Mouse (Mus musculus) thymus, adult 2 months (tissue): ENCODE measurements around the gene 4833420G17Rik. TPM values are rescaled to one million over a fixed set of nuclear protein-coding genes. Genes with fewer than 3 reads are reported as not detected.

Experiments used
- DNase-seq: peaks from one replicate; pipeline ENCODE4 v3.0.0; 2021
- H3K27ac ChIP-seq: fragments of 200-500 bp; 2 replicates; pipeline ENCODE4 v1.5.1; 2012; ENCODE audit warnings: low read length, control low read depth; ENCODE audit not compliant: control insufficient read depth, insufficient read depth
- H3K27me3 ChIP-seq: fragments of 200-500 bp; 2 replicates; pipeline ENCODE4 v1.6.1; 2012; ENCODE audit warnings: mild to moderate bottlenecking, low read length, moderate library complexity, mixed read lengths; ENCODE audit not compliant: control insufficient read depth, insufficient read depth
- H3K36me3 ChIP-seq: fragments of 200-500 bp; 2 replicates; pipeline ENCODE4 v1.6.1; 2012; ENCODE audit warnings: mild to moderate bottlenecking, low read length, moderate library complexity; ENCODE audit not compliant: control insufficient read depth, insufficient read depth
- H3K4me1 ChIP-seq: fragments of 200-500 bp; replicated peaks from 2 replicates; pipeline ENCODE4 v1.6.1; 2012; ENCODE audit warnings: low read length; ENCODE audit not compliant: control insufficient read depth, insufficient read depth
- H3K4me3 ChIP-seq: fragments of 200-500 bp; 2 replicates; pipeline ENCODE4 v1.5.1; 2012; ENCODE audit warnings: mild to moderate bottlenecking, low read length, control low read depth, moderate library complexity; ENCODE audit not compliant: control insufficient read depth, insufficient read depth
- CTCF ChIP-seq: fragments of 200-500 bp; IDR thresholded peaks from 2 replicates; pipeline ENCODE4 v1.5.1; 2012; ENCODE audit warnings: mild to moderate bottlenecking, control low read depth, low read length, moderate library complexity, borderline replicate concordance; ENCODE audit not compliant: control insufficient read depth, poor library complexity, insufficient read depth; ENCODE audit errors: extremely low read depth
- POLR2A ChIP-seq: fragments of 200-500 bp; IDR thresholded peaks from 2 replicates; pipeline ENCODE4 v1.6.1; 2012; ENCODE audit warnings: mild to moderate bottlenecking, low read length, control low read depth, moderate library complexity; ENCODE audit not compliant: control insufficient read depth, poor library complexity, insufficient read depth; ENCODE audit errors: extremely low read depth
- WGBS: fragments of 180-500 bp; shearing (Covaris S2); methylation state at CpG from one replicate; pipeline ENCODE4 v1.1.7; 2018; 5-methylcytosine and 5-hydroxymethylcytosine counted together
- polyA plus RNA-seq: library from polyadenylated mRNA; depleted of rRNA; stranded (reverse); fragments of >200 nt; gene quantifications from 2 replicates; pipeline ENCODE4 v1.2.3, GENCODE M21; 2012

Gene 4833420G17Rik
- polyA plus RNA-seq, 1 experiment, result 74.0 TPM

GRCm38 (mm10) chr13:119442244-119442643 is 20.3 kb upstream of the 4833420G17Rik start:
- Histone ChIP-seq H3K27me3 (no peaks in the 10 kb centered on the region), H3K27ac (no peak overlapping the region), H3K4me3 (no peak overlapping the region), H3K36me3 (peaks cover 72% of the 10 kb centered on the region), H3K4me1 (no peaks in the 10 kb centered on the region)
- no peak for DNase-seq
- TF ChIP-seq POLR2A (no peak), CTCF (no peak)
- WGBS, result 100% methylated on average over 1 of the region's 1 CpGs

DNA sequence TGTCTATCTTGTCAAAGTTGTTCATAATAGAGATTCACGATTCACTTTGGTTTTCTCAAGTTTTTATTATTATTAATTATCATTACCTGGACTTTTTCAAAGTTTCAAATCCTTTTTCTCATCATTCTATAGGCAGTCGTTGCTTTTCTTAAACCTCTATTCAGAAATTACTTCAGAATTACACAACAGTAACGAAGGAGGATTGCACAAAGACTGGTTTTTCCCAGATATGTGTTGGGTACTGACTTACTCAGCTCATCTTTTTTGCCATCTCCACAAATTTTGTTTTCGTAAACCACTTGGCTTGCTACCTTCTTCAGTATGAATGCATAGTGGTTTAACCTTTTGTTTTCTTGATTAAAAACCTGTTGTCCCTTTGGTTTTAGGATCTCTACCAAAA is 9.0 kb upstream of the 4833420G17Rik start:
- H3K27me3 ChIP-seq, result no peaks in the 10 kb centered on the region
- H3K27ac ChIP-seq, result no peak overlapping the region
- 96% methylated on average over 4 of the region's 4 CpGs for WGBS
- no peaks in the 10 kb centered on the region for H3K4me1 ChIP-seq
- H3K4me3 ChIP-seq, result no peak overlapping the region
- no peak for TF ChIP-seq POLR2A
- no peak for TF ChIP-seq CTCF
- no peak for DNase-seq
- H3K36me3 ChIP-seq, result peaks cover 55% of the 10 kb centered on the region

- Histone ChIP-seq H3K27ac (no peak overlapping the region), H3K4me3 (no peak overlapping the region), H3K36me3 (peaks cover 51% of the 10 kb centered on the region), H3K27me3 (no peaks in the 10 kb centered on the region), H3K4me1 (no peaks in the 10 kb centered on the region)
- TF ChIP-seq POLR2A, result no peak
- TF ChIP-seq CTCF, result no peak
- DNase-seq, result no peak
Observed at GRCm38 (mm10) chr13:119455082-119455481, 7.5 kb upstream of the 4833420G17Rik start.

DNA sequence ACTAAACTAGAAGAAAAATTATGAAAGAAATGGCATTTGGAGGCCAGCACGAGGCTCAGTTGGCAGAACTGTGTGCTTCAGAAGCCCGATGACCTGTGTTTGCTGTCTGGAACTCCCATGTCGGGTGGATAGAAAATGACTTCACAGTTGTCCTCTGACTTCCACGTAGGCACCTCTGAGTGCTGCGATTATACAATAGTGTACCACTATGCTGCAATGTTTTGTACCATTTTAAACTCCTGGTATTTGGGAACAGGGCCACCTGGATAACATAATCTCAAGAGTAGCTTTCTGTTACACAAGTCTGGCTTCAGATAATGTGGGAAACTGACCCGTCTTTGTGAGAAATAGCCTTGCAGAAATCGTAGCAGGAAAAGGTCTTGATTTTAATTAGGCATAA is 6.2 kb upstream of the 4833420G17Rik start:
- Histone ChIP-seq H3K27ac (no peak overlapping the region), H3K4me1 (no peaks in the 10 kb centered on the region), H3K27me3 (no peaks in the 10 kb centered on the region), H3K4me3 (no peak overlapping the region), H3K36me3 (peaks cover 38% of the 10 kb centered on the region)
- WGBS, result 95% methylated on average over 7 of the region's 7 CpGs
- TF ChIP-seq CTCF (no peak), POLR2A (no peak)
- DNase-seq, result no peak

DNA sequence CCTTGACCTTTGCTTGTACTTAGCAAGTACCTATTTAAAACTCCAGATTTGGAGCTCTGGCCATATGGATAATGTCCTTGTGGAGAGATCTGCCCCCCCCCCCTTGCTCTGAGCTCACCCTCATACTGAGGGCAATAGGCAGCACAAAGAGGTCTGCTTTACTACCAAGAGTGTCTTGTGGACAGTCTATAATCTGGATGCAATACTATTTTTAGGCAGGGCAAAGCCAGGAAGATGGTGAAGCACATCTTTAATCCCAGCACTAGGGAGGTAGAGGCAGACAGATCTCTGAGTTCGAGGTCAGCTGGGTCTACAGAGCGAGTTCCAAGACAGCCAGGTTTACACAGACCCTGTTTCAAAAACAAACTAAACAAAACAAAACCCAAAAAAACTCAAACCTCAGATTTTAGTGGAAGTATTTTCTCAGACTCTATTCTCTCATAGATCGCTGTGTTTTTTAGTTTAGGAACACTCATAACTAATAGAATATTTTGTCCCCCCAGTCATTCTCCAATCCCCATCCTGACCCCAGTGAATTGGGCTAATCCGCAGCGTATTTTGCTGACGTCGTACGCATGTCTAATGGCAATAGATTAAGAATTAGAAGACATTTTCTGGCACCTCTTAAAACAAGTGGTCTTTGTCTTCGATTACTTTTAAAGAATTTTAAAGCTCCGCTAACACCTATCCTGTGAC is 520 bp upstream of the 4833420G17Rik start:
- Histone ChIP-seq H3K36me3 (peaks cover 10% of the 10 kb centered on the region), H3K4me3 (peak overlapping the region; percentile 96), H3K27me3 (no peaks in the 10 kb centered on the region), H3K4me1 (peaks cover 7% of the 10 kb centered on the region; the same call in 1 of the 2 replicates), H3K27ac (no peak overlapping the region)
- no peak for TF ChIP-seq CTCF
- no peak for TF ChIP-seq POLR2A
- no peak for DNase-seq
- 8% methylated on average over 10 of the region's 10 CpGs for WGBS

- no peak for DNase-seq
- Histone ChIP-seq H3K27ac (no peak overlapping the region), H3K36me3 (peaks cover 61% of the 10 kb centered on the region), H3K4me3 (no peak overlapping the region), H3K27me3 (no peaks in the 10 kb centered on the region), H3K4me1 (no peaks in the 10 kb centered on the region)
- WGBS, result 98% methylated on average over 9 of the region's 9 CpGs
- TF ChIP-seq POLR2A (no peak), CTCF (no peak)
Observed at GRCm38 (mm10) chr13:119476631-119477030, 14.1 kb downstream of the 4833420G17Rik start.
